Comparison of ENCODE assay signal across 16 mouse cellular contexts in genomic region chr5:144318286-144318685, GRCm38 (mm10). TPM values are rescaled to one million over a fixed set of nuclear protein-coding genes. Genes with fewer than 3 reads are reported as not detected.
DNase-seq lines count a peak whose midpoint lies in the region; ATAC-seq and TF ChIP-seq lines count a peak whose summit lies in the region.
"Had no signal": no experiment of that assay in that cellular context is flagged by ENCODE, and none has a peak within 500 bp of the region (broad histone marks: within the 10 kb centered on the region; RNA-seq: fewer than 3 reads in every experiment).

No protein-coding gene starts in this region.

- no peak overlapping the region for H3ac ChIP-seq in myocyte (ENCODE audit: control insufficient read depth, insufficient read length)

- peak overlapping the region; percentile 52 for H3K27ac ChIP-seq in kidney, embryonic 16.5 days (ENCODE audit: low read length)
- H3K27ac ChIP-seq in kidney, embryonic 14.5 days (ENCODE audit: low read depth, low read length) = no peak overlapping the region
- peak overlapping the region; percentile 75 for H3K27ac ChIP-seq in intestine, postnatal 0 days (ENCODE audit: low read depth, low read length)
- H3K27ac ChIP-seq: forebrain, embryonic 12.5 days had no signal

- 29% methylated on average over 6 of the region's 6 CpGs for WGBS in kidney, embryonic 16.5 days
- WGBS in kidney, embryonic 14.5 days = 31% methylated on average over 6 of the region's 6 CpGs
- WGBS in intestine, postnatal 0 days = 25% methylated on average over 6 of the region's 6 CpGs

- H3K4me2 ChIP-seq in kidney, embryonic 16.5 days (replicated peaks; ENCODE audit: low read depth, low read length) = no peak overlapping the region; the same call in 1 of the 2 replicates
- no peak overlapping the region for H3K4me2 ChIP-seq in kidney, embryonic 14.5 days (replicated peaks; ENCODE audit: low read depth, low read length)
- no peak overlapping the region for H3K4me2 ChIP-seq in intestine, postnatal 0 days (replicated peaks; ENCODE audit: low read depth)
- peak overlapping the region; percentile 38 for H3K4me2 ChIP-seq in myocyte (ENCODE audit: low read depth)
- H3K4me2 ChIP-seq: forebrain, embryonic 12.5 days had no signal

- no peak overlapping the region for H3K9ac ChIP-seq in kidney, embryonic 16.5 days (replicated peaks; ENCODE audit: low read length)
- H3K9ac ChIP-seq in kidney, embryonic 14.5 days (ENCODE audit: low read depth, low read length) = no peak overlapping the region
- peak overlapping the region; percentile 11; the same call in 1 of the 2 replicates for H3K9ac ChIP-seq in intestine, postnatal 0 days (ENCODE audit: low read depth, low read length)
- H3K9ac ChIP-seq: forebrain, embryonic 12.5 days had no signal

- no peak overlapping the region for H3K4me3 ChIP-seq in kidney, embryonic 16.5 days (ENCODE audit: low read length)
- H3K4me3 ChIP-seq in kidney, embryonic 14.5 days (ENCODE audit: low read length) = no peak overlapping the region
- H3K4me3 ChIP-seq in intestine, postnatal 0 days (ENCODE audit: low read depth, low read length) = no peak overlapping the region
- no peak overlapping the region for H3K4me3 ChIP-seq in myocyte
- H3K4me3 ChIP-seq: forebrain, embryonic 12.5 days had no signal

- peaks cover 34% of the 10 kb centered on the region for H3K4me1 ChIP-seq in kidney, embryonic 16.5 days (ENCODE audit: insufficient read depth, low read length)
- peaks cover 27% of the 10 kb centered on the region for H3K4me1 ChIP-seq in kidney, embryonic 14.5 days (ENCODE audit: control insufficient read depth, insufficient read depth, low read length)
- peaks cover 23% of the 10 kb centered on the region; the same call in 1 of the 2 replicates for H3K4me1 ChIP-seq in intestine, postnatal 0 days (replicated peaks; ENCODE audit: control insufficient read depth, insufficient read depth, low read length)

- ATAC-seq in kidney, embryonic 16.5 days (ENCODE audit: low FRiP score, low TSS enrichment) = no peak
- ATAC-seq in kidney, embryonic 14.5 days (ENCODE audit: low FRiP score, low TSS enrichment) = no peak
- peak; percentile 4; the same call in 1 of the 2 replicates for ATAC-seq in intestine, postnatal 0 days

- peak; percentile 34 for DNase-seq in adrenal gland, postnatal 14 days
- DNase-seq in adrenal gland, postnatal 25 days = no peak
- no peak for DNase-seq in spleen, postnatal 36 days (ENCODE audit: low spot score in 2 of 2)
- no peak for DNase-seq in retina, embryonic 14.5 days (ENCODE audit: low spot score)
- DNase-seq: B cell, adult 2 months; gastrocnemius, postnatal 25 days; thymus, adult 2 months had no signal

- TF ChIP-seq POLR2A in myocyte (IDR thresholded peaks at IDR 0.05; ENCODE audit: insufficient read length, low read depth) = no peak

- no peaks in the 10 kb centered on the region for H3K36me3 ChIP-seq in kidney, embryonic 16.5 days (ENCODE audit: insufficient read depth, low read length)
- no peaks in the 10 kb centered on the region for H3K36me3 ChIP-seq in kidney, embryonic 14.5 days (ENCODE audit: control insufficient read depth, insufficient read depth, low read length)
- peaks cover 12% of the 10 kb centered on the region for H3K36me3 ChIP-seq in intestine, postnatal 0 days (ENCODE audit: control insufficient read depth, insufficient read depth)
- H3K36me3 ChIP-seq in myocyte (ENCODE audit: control insufficient read depth, insufficient read depth) = peaks cover 12% of the 10 kb centered on the region
- H3K36me3 ChIP-seq: forebrain, embryonic 12.5 days had no signal

- TF ChIP-seq CTCF in intestine, postnatal 0 days (IDR thresholded peaks at IDR 0.05; ENCODE audit: low read depth) = no peak

- H3K79me2 ChIP-seq in myocyte (ENCODE audit: control insufficient read depth, insufficient read depth) = peaks cover 13% of the 10 kb centered on the region

- no peaks in the 10 kb centered on the region for H3K9me3 ChIP-seq in kidney, embryonic 16.5 days (ENCODE audit: low read length)
- no peaks in the 10 kb centered on the region for H3K9me3 ChIP-seq in kidney, embryonic 14.5 days (ENCODE audit: control insufficient read depth, low read length)
- H3K9me3 ChIP-seq in intestine, postnatal 0 days (ENCODE audit: control insufficient read depth) = no peaks in the 10 kb centered on the region
- H3K9me3 ChIP-seq: forebrain, embryonic 12.5 days had no signal

- no peaks in the 10 kb centered on the region for H3K27me3 ChIP-seq in kidney, embryonic 16.5 days (ENCODE audit: insufficient read depth, low read length)
- no peaks in the 10 kb centered on the region for H3K27me3 ChIP-seq in kidney, embryonic 14.5 days (ENCODE audit: control insufficient read depth, insufficient read depth, low read length)
- H3K27me3 ChIP-seq in intestine, postnatal 0 days (replicated peaks; ENCODE audit: control insufficient read depth, insufficient read depth, low read length) = no peaks in the 10 kb centered on the region
- no peaks in the 10 kb centered on the region for H3K27me3 ChIP-seq in myocyte (ENCODE audit: control insufficient read depth, insufficient read depth, insufficient read length)
- H3K27me3 ChIP-seq: forebrain, embryonic 12.5 days had no signal

TF ChIP-seq in myocyte, 11 proteins besides CTCF, POLR2A, EP300 and RAD21:
- TF ChIP-seq TCF12 (IDR thresholded peaks at IDR 0.05; ENCODE audit: insufficient read depth, poor library complexity, severe bottlenecking) = peak; percentile 18
- TF ChIP-seq MYOG (IDR thresholded peaks at IDR 0.05; ENCODE audit: control insufficient read depth in 1 of 3, insufficient read depth in 1 of 3, insufficient read length in 2 of 3, low read depth in 2 of 3) = peak in 1 of 3 experiments; percentile 80
- TF ChIP-seq SRF (IDR thresholded peaks at IDR 0.05; ENCODE audit: control insufficient read depth, insufficient read length, low read depth) = no peak
- TF ChIP-seq MYOD1 (IDR thresholded peaks at IDR 0.05; ENCODE audit: control insufficient read depth in 1 of 3, insufficient read length in 2 of 3, low read depth in 2 of 3) = peak in 1 of 3 experiments; percentile 49
- no peak for TF ChIP-seq E2F4 (IDR thresholded peaks at IDR 0.05; ENCODE audit: insufficient read depth)
- no peak for TF ChIP-seq TCF3 (IDR thresholded peaks at IDR 0.05; ENCODE audit: insufficient read length, low read depth)
- TF ChIP-seq REST (IDR thresholded peaks at IDR 0.05; ENCODE audit: insufficient read depth, insufficient read length) = no peak
- no peak for TF ChIP-seq USF1 (IDR thresholded peaks at IDR 0.05; ENCODE audit: low read depth)

RNA-seq across cellular contexts. Expression of gene Baiap2l1, which starts 39.6 kb away (rescaled TPM):
- total RNA-seq in adrenal gland, postnatal 14 days (2021) = 6.2 and 8.2 TPM in 2 replicates
- total RNA-seq in adrenal gland, postnatal 25 days (2021) = 8.0 and 9.6 TPM in 2 replicates
- 14.8 and 15.3 TPM in 2 replicates for polyA plus RNA-seq in kidney, embryonic 16.5 days (2015; fragmentation: Nextera tagmentation; extraction: Ambion mirVana)
- polyA plus RNA-seq in kidney, embryonic 14.5 days (2014; fragmentation: Nextera tagmentation; extraction: Ambion mirVana) = 9.0 and 13.2 TPM in 2 replicates
- polyA plus RNA-seq in intestine, postnatal 0 days (2015; fragmentation: Nextera tagmentation; extraction: Ambion mirVana) = 38.8 and 41.1 TPM in 2 replicates
- polyA plus RNA-seq in myocyte (2012; fragmentation: generic; extraction: Trizol) = 68.8 TPM
- total RNA-seq: common myeloid progenitor, adult 5-6 weeks; hematopoietic stem cell, adult 5-6 weeks; megakaryocyte-erythroid progenitor cell, adult 5-6 weeks; neutrophil, adult 5-6 weeks had no signal
